Mouse (Mus musculus): Measurements from ENCODE around the gene 1700016H13Rik.

Gene 1700016H13Rik

DNA sequence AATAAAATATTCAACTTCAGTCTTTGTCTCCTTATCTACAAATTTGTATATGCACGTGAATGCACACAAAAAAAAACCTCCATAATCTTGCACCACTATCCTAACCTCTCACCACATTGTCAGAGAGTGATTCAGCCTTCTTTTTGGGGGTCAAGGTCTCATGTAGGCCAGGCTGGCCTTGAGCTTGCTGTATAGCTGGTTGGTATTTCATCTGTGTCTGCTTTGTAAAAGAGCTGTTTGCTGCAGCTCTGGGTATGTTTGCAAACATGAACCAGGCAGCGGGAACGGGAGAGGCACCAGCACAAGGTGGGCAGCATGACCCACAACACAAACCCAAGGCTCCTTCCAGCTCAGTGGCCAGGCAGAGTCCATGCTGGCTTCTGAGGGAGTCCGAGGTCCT lies 17.8 kb upstream of the 1700016H13Rik start:
- no peak for DNase-seq (ENCODE audit: low read depth, low spot score)

GRCm38 (mm10) chr5:103671858-103672257 lies 16.0 kb upstream of the 1700016H13Rik start:
- DNase-seq (ENCODE audit: low read depth, low spot score): no peak

- DNase-seq (ENCODE audit: low read depth, low spot score): no peak
Observed at GRCm38 (mm10) chr5:103665876-103666275, 10.1 kb upstream of the 1700016H13Rik start.

GRCm38 (mm10) chr5:103664932-103665331 lies 9.1 kb upstream of the 1700016H13Rik start:
- DNase-seq (ENCODE audit: low read depth, low spot score): peak; percentile 50

- peak; percentile 80 for DNase-seq (ENCODE audit: low read depth, low spot score)
Observed at GRCm38 (mm10) chr5:103659571-103659970, 3.8 kb upstream of the 1700016H13Rik start.

- peak; percentile 46 for DNase-seq (ENCODE audit: low read depth, low spot score)
Observed at GRCm38 (mm10) chr5:103658921-103659320, 3.1 kb upstream of the 1700016H13Rik start.

DNA sequence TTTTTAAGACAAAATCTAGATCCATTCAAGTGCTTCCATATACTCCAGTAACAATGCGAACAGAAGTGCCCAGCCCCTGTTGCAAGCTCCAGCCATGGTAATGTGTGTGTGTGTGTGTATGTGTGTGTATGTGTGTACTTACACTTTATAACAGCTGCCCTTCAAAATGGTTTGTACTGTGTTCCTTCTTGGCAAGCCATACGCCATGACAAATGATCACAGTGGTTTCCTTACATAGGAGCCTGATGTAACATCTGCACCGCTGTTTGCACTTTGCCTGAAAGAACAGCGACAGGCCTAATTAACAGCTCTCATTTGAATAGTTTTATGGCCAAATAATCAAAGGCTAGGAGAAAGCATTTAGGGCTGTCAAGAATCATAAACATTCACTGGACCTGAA lies 1.0 kb downstream of the 1700016H13Rik start:
- DNase-seq (ENCODE audit: low read depth, low spot score): no peak

DNA sequence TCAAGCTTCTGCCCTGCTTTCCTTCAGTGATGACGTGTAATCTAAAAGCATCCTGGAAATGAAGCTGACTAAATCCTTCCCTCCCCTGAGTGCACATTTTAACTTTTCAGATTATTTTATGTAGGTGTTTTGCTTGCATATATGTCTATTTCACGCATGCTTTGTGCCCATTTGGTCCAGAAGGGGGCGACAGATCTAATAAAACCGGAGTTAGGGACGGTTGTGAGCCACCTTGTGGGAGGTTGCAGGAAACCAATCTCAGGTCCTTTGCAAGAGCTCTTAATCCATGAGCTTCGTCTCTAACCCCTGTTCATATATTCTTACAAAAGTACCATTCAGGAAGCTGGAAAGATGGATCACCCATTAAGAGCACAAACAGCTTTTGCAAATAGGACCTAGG lies 1.6 kb downstream of the 1700016H13Rik start:
- peak; percentile 93 for DNase-seq (ENCODE audit: low read depth, low spot score)

DNA sequence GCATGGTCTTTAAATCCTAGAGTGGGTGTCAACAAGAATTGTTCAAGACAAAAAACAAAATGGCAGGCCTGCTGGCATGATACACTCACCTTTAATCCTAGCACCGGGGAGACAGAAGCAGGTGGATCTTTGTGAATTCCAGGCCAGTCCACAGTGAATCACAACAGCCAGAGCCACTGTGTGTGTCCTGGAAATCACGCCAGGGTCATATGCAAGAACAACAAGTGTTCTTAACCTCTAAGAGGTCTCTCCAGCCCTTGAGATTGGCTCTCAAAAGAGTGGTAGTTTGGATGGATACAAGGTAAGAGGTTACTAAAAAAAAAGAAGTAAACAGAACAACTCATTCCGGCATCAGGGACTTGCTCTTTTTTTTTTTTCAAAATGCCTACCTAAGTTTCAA lies 8.5 kb downstream of the 1700016H13Rik start:
- DNase-seq (ENCODE audit: low read depth, low spot score): no peak

DNA sequence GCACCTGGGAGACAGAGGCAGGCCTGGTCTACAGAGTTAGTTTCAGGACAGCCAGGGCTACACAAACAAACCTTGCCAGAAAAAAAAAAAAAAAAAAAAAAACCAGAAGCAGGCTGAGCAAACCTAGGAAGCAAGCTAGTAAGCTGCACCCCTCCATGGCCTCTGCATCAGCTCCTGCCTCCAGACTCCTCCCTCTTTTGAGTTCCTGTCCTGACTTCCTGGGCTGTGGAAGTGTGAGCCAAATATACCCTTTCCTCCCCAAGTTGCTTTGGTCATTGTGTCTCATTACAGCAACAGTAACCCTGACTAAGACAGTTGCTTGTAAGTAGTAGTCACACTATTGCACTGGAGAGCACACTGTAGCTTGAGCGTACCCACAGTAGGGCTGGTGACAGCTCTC lies 11.6 kb downstream of the 1700016H13Rik start:
- DNase-seq (ENCODE audit: low read depth, low spot score): peak; percentile 33

- DNase-seq (ENCODE audit: low read depth, low spot score): no peak
Observed at GRCm38 (mm10) chr5:103637162-103637561, 18.6 kb downstream of the 1700016H13Rik start.

GRCm38 (mm10) chr5:103629854-103630580 lies 25.8 kb downstream of the 1700016H13Rik start:
- DNase-seq (ENCODE audit: low read depth, low spot score): no peak

DNA sequence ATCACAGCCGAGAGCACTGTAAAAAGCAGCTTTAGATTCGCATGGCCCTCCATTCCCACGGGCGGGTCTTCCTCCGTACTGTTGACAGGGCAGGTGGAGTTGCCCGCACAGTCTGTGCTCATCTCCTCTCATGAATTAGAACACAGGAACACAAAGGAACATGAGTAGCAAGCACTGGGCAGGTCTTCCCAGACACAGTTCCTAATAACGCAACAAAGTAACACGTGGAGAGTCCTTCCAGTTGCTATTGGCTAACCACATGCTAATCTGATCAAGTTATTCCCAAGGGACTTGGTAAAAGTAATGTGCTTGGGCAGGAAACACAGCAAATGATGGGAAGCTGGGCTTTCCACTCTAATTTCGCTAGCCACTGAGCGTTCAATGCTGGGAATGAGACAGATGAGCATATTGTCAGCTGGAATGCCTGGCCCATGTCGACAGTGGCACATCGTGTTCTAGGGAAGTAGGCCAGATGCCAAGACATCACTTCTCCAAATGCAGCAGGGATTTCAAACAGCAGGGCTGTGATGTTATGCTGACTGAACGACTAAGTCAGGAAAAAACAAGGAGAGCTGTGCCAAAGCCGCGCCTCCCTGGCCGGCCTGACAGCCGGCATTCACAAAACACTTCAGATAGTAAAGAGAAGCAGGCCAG lies 26.6 kb downstream of the 1700016H13Rik start, which contains the start of gene Slc10a6:
Gene Slc10a6 (minus strand): TSS at position 293 of the 654 bp plus-strand sequence.
- DNase-seq (ENCODE audit: low read depth, low spot score): no peak

DNA sequence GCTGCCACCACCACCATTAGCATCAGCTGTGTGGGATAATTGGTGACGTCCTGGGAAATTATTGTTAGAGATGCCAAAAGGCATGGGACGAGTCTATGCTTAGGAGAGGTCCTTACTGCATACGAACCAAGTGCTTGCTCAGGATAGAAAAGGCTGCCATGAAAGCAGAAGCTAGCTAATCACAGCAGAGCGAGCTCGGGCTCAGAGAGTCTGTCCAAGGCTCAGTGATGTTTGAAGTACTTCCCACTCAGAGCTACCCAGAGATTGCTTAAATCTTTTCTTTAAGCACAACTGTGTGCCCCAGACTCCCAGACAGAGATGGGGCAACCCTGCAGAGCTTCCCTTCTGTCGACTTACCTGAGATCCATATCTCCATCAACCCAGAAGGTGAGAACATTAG lies 27.3 kb downstream of the 1700016H13Rik start:
- no peak for DNase-seq (ENCODE audit: low read depth, low spot score)

DNA sequence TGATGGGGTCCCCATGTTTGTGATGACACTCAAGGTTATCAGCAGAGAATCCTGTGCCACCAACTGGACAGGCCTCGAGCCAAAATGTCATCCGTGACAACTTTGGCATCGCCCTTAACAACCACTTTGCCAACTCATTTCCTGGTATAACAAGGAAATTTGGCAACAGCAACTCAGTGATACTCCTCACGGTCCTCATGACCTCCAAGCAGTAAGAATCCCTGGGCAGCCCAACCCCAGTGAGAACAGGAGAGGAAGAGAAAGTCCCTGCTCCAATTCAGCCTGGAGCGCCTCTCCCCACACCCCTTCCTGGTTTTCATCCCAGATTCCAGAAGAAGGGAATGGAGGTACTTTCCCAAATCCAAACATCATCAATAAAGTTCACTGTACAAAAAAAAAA lies 31.0 kb downstream of the 1700016H13Rik start:
- no peak for DNase-seq (ENCODE audit: low read depth, low spot score)

GRCm38 (mm10) chr5:103622321-103622720 lies 33.5 kb downstream of the 1700016H13Rik start:
- DNase-seq (ENCODE audit: low read depth, low spot score): no peak

DNA sequence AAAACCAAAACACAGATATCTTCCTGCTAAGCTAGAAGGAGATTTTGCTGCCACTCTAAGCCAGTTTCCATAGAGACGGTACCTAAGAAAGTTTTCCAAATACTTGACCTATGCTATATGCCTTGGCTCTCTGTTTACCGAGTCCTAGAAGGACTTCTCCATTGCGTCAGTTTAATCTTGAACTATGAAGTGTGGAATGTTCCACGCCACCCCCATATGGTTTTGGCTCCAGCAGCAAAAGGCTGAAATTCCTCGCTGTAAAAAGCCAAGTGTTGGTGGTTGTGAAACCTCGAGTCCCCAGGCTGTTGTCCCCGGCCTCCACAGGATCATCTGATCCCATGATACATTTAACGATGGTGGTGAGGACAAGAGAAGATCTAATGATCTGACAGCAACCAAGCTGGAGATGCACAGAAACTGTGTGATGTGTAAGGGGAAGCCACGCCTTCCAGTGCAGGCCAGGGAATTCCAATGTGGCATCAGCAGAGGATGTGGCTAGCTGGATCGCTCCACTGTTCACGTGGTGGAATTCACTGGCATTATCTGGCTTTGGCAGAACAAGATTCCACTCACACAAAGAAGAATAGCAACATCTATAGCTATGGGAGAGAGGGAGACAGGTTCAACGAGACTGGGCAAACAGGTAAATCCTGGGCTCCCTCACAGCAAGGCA lies 35.4 kb downstream of the 1700016H13Rik start:
- DNase-seq (ENCODE audit: low read depth, low spot score): no peak

DNA sequence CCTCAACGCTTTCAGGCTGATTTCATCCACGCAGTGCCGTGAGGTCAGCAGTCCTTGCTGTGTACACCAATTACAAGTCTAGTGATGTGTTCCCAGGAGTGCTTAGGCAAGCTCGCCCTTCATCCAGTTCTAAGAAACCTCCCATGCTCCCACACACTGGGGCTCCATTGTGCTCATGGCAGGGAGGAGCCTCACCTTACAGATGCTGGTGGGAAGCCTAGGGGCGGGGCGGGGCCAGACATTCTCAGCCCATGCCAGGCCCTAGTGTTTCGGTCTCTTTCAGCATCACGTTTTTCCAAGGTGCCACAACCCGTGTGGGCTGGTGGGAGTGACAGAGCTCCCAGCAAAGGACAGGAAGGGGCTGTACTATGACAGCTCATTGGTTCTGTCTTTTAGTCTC lies 38.6 kb downstream of the 1700016H13Rik start:
- peak; percentile 89 for DNase-seq (ENCODE audit: low read depth, low spot score)

GRCm38 (mm10) chr5:103614356-103614755 lies 41.5 kb downstream of the 1700016H13Rik start:
- no peak for DNase-seq (ENCODE audit: low read depth, low spot score)

DNA sequence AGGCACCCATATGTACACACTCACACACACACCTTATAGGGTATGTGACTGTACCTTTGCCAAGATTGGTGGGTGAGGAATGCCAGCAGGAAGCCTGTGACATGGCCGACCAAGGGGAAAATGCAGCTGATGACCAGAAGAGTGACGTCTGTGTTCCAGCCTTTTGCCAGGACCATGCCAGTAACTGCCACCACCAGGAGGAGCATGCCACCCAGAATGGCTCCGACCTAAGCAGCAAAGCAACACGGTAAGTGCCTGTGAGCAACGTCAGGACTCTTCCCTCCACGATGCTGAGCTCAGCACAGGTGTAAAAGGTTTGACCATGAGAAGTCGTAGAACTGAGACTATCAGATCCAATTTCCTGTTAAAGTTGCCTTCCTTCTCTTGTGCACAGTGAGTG lies 43.5 kb downstream of the 1700016H13Rik start:
- no peak for DNase-seq (ENCODE audit: low read depth, low spot score)

DNA sequence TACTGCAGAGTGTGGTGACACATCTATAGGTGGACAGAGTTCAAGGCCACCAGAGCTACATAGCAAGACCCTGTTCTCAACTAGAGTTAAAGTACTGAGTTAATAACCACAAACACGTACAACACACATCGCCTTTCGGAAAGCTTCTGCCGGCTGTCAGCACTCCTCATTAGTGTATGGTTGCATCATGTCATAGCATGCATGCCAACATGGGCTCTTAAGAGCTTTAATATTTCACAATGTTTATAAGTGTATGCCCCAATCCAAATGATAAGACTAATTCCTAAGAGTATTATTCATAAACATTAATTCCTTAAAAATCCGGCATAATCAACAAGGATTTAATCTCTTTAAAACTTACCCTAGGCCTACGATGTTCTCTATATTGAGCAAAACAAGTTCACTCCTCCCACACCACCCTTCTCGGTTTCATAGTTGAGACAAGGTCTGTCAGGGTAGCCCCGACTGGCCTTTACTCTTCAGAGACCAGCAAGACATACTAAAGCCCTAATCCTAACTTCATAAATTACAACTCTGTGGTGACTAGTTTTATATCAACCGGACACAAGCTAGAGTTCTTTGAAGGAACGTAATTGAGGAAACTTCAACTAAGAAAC lies 44.8 kb downstream of the 1700016H13Rik start:
- DNase-seq (ENCODE audit: low read depth, low spot score): no peak

DNA sequence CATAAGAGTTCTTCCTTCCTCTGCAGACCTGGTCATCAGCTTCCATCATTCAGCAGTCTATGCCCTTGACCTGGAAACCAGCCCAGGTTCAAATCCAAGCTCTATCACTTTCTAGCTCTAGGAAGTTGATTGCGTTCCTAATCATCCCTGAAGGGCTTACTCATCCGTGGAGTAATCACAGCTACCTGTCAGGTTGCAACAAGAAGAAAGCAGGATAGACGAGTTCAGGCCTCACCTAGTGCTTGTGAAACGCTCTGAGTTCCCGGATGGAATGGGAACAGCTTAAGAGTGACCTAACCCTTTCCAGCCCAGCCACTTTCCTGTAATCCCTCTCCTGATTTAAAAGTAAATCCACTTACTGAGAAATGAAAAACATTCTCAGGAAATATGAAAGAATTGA lies 45.7 kb downstream of the 1700016H13Rik start:
- DNase-seq (ENCODE audit: low read depth, low spot score): no peak
